Mouse (Mus musculus) thymus, adult 2 months (tissue): ENCODE data around the gene Rpl35a. TPM values are rescaled to one million over a fixed set of nuclear protein-coding genes. Genes with fewer than 3 reads are reported as not detected.

Source experiments
- DNase-seq: peaks from one replicate; pipeline ENCODE4 v3.0.0; 2021
- H3K27ac ChIP-seq: fragments of 200-500 bp; 2 replicates; pipeline ENCODE4 v1.5.1; 2012; ENCODE audit warnings: low read length, control low read depth; ENCODE audit not compliant: control insufficient read depth, insufficient read depth
- H3K27me3 ChIP-seq: fragments of 200-500 bp; 2 replicates; pipeline ENCODE4 v1.6.1; 2012; ENCODE audit warnings: mild to moderate bottlenecking, low read length, moderate library complexity, mixed read lengths; ENCODE audit not compliant: control insufficient read depth, insufficient read depth
- H3K36me3 ChIP-seq: fragments of 200-500 bp; 2 replicates; pipeline ENCODE4 v1.6.1; 2012; ENCODE audit warnings: mild to moderate bottlenecking, low read length, moderate library complexity; ENCODE audit not compliant: control insufficient read depth, insufficient read depth
- H3K4me1 ChIP-seq: fragments of 200-500 bp; replicated peaks from 2 replicates; pipeline ENCODE4 v1.6.1; 2012; ENCODE audit warnings: low read length; ENCODE audit not compliant: control insufficient read depth, insufficient read depth
- H3K4me3 ChIP-seq: fragments of 200-500 bp; 2 replicates; pipeline ENCODE4 v1.5.1; 2012; ENCODE audit warnings: mild to moderate bottlenecking, low read length, control low read depth, moderate library complexity; ENCODE audit not compliant: control insufficient read depth, insufficient read depth
- CTCF ChIP-seq: fragments of 200-500 bp; IDR thresholded peaks from 2 replicates; pipeline ENCODE4 v1.5.1; 2012; ENCODE audit warnings: mild to moderate bottlenecking, control low read depth, low read length, moderate library complexity, borderline replicate concordance; ENCODE audit not compliant: control insufficient read depth, poor library complexity, insufficient read depth; ENCODE audit errors: extremely low read depth
- POLR2A ChIP-seq: fragments of 200-500 bp; IDR thresholded peaks from 2 replicates; pipeline ENCODE4 v1.6.1; 2012; ENCODE audit warnings: mild to moderate bottlenecking, low read length, control low read depth, moderate library complexity; ENCODE audit not compliant: control insufficient read depth, poor library complexity, insufficient read depth; ENCODE audit errors: extremely low read depth
- WGBS: fragments of 180-500 bp; shearing (Covaris S2); methylation state at CpG from one replicate; pipeline ENCODE4 v1.1.7; 2018; 5-methylcytosine and 5-hydroxymethylcytosine counted together
- polyA plus RNA-seq: library from polyadenylated mRNA; depleted of rRNA; stranded (reverse); fragments of >200 nt; gene quantifications from 2 replicates; pipeline ENCODE4 v1.2.3, GENCODE M21; 2012

Rpl35a gene
- polyA plus RNA-seq, 1 experiment = 393 TPM

- Histone ChIP-seq H3K27ac (no peak overlapping the region), H3K36me3 (peaks cover 26% of the 10 kb centered on the region), H3K4me3 (no peak overlapping the region), H3K27me3 (no peaks in the 10 kb centered on the region), H3K4me1 (peaks cover 5% of the 10 kb centered on the region; the same call in 1 of the 2 replicates)
- DNase-seq = no peak
- TF ChIP-seq POLR2A (no peak), CTCF (no peak)
- WGBS = 73% methylated on average over 11 of the region's 11 CpGs
Observed at GRCm38 (mm10) chr16:33061400-33061799, 5.1 kb downstream of the Rpl35a start.

GRCm38 (mm10) chr16:33062024-33062681 is 5.9 kb downstream of the Rpl35a start, which contains the start of gene Lmln:
Gene Lmln (plus strand): TSS chr16:33062521.
- DNase-seq = peak; percentile 55
- peaks cover 5% of the 10 kb centered on the region; the same call in 1 of the 2 replicates for H3K4me1 ChIP-seq
- 0 out of 2 replicates have a peak, but pooled peaks have one; percentile 30 for TF ChIP-seq CTCF
- peak; percentile 49; the same call in 1 of the 2 replicates for TF ChIP-seq POLR2A
- no peaks in the 10 kb centered on the region for H3K27me3 ChIP-seq
- H3K36me3 ChIP-seq = peaks cover 26% of the 10 kb centered on the region
- no peak within 1 kb of the TSS for H3K27ac ChIP-seq
- 1% methylated on average over 64 of the region's 64 CpGs for WGBS
- H3K4me3 ChIP-seq = peak within 1 kb of the TSS; percentile 89

GRCm38 (mm10) chr16:33062682-33063131 is 6.5 kb downstream of the Rpl35a start:
- TF ChIP-seq CTCF = no peak
- 1% methylated on average over 35 of the region's 35 CpGs for WGBS
- peaks cover 26% of the 10 kb centered on the region for H3K36me3 ChIP-seq
- H3K4me1 ChIP-seq = peaks cover 5% of the 10 kb centered on the region; the same call in 1 of the 2 replicates
- H3K4me3 ChIP-seq = peak overlapping the region; percentile 89
- DNase-seq = peak; percentile 30
- no peaks in the 10 kb centered on the region for H3K27me3 ChIP-seq
- no peak overlapping the region for H3K27ac ChIP-seq

- Histone ChIP-seq H3K27me3 (no peaks in the 10 kb centered on the region), H3K36me3 (peaks cover 21% of the 10 kb centered on the region), H3K27ac (no peak overlapping the region), H3K4me1 (peaks cover 2% of the 10 kb centered on the region; the same call in 1 of the 2 replicates), H3K4me3 (no peak overlapping the region)
- WGBS = 46% methylated on average over 7 of the region's 7 CpGs
- DNase-seq = no peak
- TF ChIP-seq CTCF (no peak), POLR2A (no peak)
Observed at GRCm38 (mm10) chr16:33063267-33063666, 7.0 kb downstream of the Rpl35a start.

GRCm38 (mm10) chr16:33064636-33065035 is 8.4 kb downstream of the Rpl35a start:
- Histone ChIP-seq H3K4me1 (peaks cover 2% of the 10 kb centered on the region; the same call in 1 of the 2 replicates), H3K27me3 (no peaks in the 10 kb centered on the region), H3K27ac (no peak overlapping the region), H3K36me3 (peaks cover 8% of the 10 kb centered on the region), H3K4me3 (no peak overlapping the region)
- no peak for TF ChIP-seq POLR2A
- TF ChIP-seq CTCF = no peak
- DNase-seq = no peak
- 93% methylated on average over 9 of the region's 9 CpGs for WGBS

DNA sequence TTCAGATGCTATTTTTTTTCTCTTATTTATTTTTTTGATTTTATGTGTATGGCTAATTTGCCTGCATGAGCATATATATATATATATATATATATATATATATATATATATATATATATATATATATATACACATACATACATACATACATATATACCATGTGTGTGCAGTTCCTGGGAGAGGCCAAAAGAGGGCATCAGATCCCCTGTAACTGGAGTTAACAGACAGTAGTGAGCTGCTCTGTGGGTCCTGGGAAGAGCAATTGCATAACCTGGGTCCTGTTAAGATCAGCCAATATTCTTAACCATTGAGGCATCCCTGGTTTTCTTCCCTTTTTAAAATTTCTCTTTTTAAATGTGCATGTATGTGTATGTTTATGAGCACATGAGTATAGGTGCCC is 14.7 kb downstream of the Rpl35a start:
- H3K27me3 ChIP-seq = no peaks in the 10 kb centered on the region
- H3K27ac ChIP-seq = no peak overlapping the region
- peaks cover 6% of the 10 kb centered on the region for H3K4me1 ChIP-seq
- H3K36me3 ChIP-seq = no peaks in the 10 kb centered on the region
- H3K4me3 ChIP-seq = no peak overlapping the region
- DNase-seq = no peak
- TF ChIP-seq CTCF (no peak), POLR2A (no peak)
